Mouse (Mus musculus): ENCODE measurements around the gene Cramp1l.

Cramp1l gene

DNA sequence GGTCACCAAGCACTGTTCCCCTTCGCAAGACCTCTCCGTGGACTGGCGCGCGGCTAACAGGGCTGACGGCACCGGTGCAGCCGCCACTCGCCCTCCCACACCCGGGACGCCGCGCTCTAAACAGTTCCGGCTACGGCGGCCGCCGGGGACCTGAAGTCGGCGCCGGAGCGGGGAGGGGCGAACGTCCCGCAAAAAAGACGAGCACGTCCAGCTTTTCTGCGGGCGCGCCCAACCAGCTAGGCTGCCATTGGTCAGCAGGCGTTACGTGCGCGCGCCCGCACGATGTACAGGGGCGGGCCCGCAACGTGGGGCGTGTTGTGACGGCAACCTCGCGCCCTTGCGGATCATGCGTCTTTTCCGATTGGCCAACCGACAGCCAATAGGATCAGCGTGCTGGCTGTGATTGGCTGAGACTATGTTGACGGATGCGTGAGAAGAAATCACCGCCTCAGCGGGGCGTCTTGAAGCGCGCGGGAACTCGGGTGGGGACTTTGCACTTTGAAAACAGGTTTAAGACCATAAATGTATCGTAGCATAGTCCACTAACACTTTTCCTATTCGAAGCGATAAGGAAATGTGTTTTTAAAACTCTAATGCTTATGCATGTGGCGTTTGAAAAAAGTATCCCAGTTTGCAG lies at the start of gene Cramp1l, which contains the start of gene Ift140:
Gene Cramp1l (minus strand): TSS at position 134 of the 637 bp plus-strand sequence.
Gene Ift140 (plus strand): TSS at position 431 of the 637 bp plus-strand sequence.
- peak; percentile 99 for DNase-seq (ENCODE audit: low spot score)

- DNase-seq (ENCODE audit: low spot score): no peak
Observed at GRCm38 (mm10) chr17:25065189-25065588, 49.6 kb upstream of the Cramp1l start.

GRCm38 (mm10) chr17:25064351-25064750 lies 48.8 kb upstream of the Cramp1l start:
- DNase-seq (ENCODE audit: low spot score): no peak

DNA sequence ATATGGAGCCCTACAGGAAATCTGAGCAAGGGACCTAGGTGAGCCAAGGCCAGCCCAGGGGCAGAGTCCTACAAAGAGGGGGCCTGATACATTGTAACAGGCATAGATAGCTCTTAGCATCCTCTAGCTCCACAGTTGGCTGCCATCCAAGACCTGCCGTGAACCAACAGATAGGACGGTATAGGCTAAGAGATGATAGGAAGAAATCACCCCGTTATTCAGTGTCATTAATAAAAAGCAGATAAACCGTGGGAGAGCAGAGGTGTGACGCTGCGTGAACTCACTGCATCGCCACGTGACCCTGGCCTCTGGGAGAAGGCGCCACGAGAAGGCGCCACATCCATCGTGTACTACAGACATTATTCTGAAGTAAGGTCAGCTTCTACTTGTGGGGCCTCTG lies 48.3 kb upstream of the Cramp1l start:
- DNase-seq (ENCODE audit: low spot score): no peak

DNA sequence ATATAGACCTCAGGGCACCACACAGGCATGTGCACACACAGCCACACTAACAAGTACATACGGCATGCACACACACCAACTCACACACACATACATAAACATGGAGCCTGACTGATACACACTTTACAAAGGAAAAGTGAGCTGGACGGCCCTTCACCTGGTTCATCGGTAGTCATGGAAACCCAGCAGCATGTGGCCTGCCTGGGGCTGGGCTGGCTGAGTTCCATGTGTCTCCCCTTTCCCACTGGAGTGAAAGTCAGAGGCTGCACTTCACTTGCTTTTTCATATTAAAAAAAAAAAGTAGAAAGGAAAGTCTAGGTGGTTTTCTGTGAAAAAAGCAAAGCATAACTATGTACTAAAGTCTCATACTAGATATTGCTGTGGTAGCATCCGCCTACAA lies 47.7 kb upstream of the Cramp1l start:
- no peak for DNase-seq (ENCODE audit: low spot score)

DNA sequence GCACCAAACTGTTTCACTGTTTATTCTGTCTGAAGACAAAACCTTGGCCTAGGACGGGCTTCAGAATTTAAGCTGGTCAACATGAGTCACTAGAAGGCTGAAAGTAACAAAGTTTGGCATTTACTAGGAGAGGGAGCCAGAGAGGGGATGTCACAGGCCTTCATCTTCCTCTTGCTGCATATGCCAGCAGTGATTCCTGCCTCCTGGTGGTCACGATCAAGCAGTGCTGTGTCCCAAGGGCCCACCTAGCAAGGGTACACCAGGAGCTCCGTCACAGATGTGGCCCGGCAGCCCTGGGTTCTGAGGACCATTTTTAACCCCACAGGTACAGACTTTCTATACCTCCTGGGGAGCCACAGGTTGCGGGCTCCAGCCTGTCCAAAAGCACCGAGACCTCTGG lies 41.5 kb upstream of the Cramp1l start:
- no peak for DNase-seq (ENCODE audit: low spot score)

GRCm38 (mm10) chr17:25053274-25053673 lies 37.7 kb upstream of the Cramp1l start:
- no peak for DNase-seq (ENCODE audit: low spot score)

GRCm38 (mm10) chr17:25047143-25047542 lies 31.6 kb upstream of the Cramp1l start:
- no peak for DNase-seq (ENCODE audit: low spot score)

- no peak for DNase-seq (ENCODE audit: low spot score)
Observed at GRCm38 (mm10) chr17:25045281-25045680, 29.7 kb upstream of the Cramp1l start.

DNA sequence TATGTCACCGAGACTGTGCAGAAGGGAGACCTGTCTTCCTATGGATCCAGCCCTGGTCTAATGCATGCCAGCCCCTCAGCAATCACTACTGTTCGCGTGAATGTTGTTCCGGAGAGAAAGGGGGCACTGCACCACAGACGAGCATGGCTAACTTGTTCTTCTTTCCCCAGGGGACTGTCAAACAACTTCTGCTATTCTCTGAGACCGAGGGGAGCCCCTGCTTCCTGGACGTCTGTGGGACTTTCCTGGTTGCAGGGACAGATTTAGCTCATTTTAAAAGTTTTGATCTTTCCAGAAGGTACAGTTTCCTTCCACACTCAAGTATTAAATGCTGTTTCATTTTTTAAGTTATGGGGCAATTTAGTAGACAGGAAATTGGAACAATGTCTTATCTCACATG lies 29.3 kb upstream of the Cramp1l start:
- no peak for DNase-seq (ENCODE audit: low spot score)

DNA sequence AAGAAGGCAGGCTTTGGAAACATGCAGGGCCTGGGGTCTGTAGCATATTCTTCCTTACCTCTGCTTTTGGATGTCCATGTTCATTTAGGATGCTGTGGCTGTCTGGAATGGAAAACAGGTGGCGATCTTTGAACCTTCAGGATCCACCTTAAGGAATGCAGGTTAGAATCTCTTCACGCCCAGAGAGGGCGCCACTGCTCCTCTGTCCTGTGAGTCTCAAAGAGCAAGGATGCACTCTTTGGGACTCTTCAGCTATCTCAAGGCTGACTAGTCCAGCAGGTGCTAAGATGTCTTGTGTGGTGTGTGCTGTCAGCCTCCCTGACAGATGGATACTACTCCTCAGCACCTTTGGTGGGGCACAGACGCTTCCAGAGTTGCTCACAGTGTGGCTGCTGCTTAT lies 20.6 kb upstream of the Cramp1l start:
- no peak for DNase-seq (ENCODE audit: low spot score)

DNA sequence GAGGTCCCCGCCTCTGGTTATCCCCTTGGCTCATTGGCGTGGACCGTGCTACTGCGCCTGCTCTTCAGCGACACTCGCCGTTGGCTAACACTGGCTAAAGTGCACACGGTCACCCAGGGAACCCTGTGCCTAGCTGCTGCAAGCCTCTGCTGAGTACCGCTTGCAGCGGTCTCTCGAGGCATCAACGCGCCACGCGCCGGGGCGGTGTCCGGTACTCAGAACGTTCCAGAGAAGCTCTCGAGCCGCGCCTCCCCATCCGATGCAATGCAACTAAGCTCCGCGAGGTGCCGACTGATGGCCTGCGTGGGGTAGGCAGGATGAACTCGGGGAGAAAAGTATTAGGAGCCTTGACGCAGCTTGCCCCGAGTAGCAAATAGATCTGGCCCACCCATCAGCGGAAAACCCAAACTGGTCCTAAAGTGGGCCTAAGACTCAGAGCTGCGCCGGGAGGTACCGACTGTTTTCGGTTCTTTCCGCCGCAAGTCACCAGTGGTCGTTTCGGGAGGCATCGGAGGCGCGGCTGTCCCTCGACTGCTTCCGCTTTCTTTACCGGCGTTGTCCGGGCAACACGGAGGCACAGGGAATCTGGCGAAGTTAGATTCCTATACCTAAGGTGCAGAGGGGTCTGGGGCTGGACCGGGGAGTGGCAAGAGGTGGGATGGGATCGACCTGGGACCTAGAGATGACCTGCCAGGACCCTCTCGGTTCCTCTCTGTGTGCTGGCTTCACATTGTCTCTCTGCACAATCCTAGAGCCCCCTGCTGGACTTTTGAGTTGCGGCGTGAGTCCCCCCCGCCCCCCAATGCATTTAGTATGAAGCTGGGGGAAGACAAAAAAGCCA lies 924 bp upstream of the Cramp1l start:
- DNase-seq (ENCODE audit: low spot score): peak; percentile 25

- peak; percentile 37 for DNase-seq (ENCODE audit: low spot score)
Observed at GRCm38 (mm10) chr17:25014841-25015570, 582 bp downstream of the Cramp1l start.

- DNase-seq (ENCODE audit: low spot score): no peak
Observed at GRCm38 (mm10) chr17:25013606-25014501, 1.7 kb downstream of the Cramp1l start.

DNA sequence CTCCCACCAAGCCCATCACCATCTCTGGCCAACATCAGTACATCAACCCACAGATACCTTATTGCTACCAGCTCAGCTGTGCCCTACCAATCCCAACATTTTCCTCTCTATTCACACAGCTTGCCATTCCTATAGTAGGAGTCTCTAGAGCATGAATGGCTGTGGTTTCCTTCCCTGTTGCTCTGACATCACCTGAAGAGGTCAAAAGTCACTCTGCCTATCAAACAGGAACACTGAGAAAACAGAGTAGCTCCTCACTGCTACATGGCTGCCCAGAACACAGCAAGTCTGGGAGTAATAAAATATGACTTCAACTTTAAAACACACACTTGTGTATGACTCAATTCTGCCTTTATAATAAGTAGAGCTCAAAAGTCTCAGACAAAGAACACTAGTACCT lies 8.1 kb downstream of the Cramp1l start:
- no peak for DNase-seq (ENCODE audit: low spot score)

DNA sequence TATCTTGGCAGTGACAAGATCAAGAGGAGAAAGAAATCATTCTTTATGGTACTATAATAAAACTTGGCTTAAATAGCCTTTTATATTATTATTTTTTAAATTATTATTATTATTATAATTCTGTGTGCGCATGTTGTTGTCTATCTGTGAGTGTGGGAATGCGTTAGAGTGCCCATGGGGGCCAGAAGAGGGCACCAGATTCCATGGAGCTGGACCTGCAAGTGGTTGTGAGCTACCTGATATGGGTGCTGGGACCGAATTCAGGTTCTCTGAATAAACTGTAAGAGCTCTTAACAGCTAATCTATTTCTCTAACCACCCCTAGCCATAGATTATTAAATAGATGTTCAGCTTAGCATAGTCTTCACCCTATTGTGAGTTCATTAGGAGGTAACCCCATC lies 10.5 kb downstream of the Cramp1l start:
- no peak for DNase-seq (ENCODE audit: low spot score)

DNA sequence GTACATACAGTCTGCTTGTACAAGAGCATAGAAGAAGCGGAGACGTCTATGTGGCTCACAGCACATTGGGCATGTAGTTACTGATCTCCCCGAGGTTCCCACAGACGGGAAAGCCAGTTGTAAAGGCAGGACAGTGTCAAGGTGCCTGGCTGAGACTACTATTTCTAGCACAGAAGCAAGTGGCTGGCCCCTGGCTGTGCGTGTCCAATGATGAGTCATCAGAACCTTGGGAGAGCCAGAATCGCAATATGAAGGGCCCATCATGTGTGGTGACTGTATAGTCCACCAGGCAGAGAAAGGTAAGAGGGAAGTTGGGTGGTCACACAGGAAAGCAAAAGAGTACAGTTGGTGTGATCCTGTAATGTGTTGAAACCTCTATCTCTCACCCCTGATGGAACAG lies 20.9 kb downstream of the Cramp1l start:
- no peak for DNase-seq (ENCODE audit: low spot score)

DNA sequence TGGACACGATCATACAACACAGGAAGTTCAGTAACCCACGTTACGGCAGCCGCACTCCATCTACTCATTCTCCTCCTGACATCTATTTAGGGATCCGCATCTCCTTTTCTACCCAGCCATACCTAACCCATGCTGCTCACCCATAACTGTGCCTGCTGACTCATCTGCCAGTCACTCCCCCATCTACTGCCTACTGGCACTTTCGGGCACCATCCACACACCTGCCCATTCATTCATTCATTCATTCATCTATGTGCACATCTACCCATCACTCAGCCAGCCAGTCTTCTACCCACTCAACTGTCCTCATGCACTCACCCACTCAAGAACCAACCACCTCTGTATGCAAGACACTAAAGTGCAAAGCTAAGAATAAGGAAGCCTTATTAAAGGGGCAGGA lies 28.4 kb downstream of the Cramp1l start:
- no peak for DNase-seq (ENCODE audit: low spot score)

DNA sequence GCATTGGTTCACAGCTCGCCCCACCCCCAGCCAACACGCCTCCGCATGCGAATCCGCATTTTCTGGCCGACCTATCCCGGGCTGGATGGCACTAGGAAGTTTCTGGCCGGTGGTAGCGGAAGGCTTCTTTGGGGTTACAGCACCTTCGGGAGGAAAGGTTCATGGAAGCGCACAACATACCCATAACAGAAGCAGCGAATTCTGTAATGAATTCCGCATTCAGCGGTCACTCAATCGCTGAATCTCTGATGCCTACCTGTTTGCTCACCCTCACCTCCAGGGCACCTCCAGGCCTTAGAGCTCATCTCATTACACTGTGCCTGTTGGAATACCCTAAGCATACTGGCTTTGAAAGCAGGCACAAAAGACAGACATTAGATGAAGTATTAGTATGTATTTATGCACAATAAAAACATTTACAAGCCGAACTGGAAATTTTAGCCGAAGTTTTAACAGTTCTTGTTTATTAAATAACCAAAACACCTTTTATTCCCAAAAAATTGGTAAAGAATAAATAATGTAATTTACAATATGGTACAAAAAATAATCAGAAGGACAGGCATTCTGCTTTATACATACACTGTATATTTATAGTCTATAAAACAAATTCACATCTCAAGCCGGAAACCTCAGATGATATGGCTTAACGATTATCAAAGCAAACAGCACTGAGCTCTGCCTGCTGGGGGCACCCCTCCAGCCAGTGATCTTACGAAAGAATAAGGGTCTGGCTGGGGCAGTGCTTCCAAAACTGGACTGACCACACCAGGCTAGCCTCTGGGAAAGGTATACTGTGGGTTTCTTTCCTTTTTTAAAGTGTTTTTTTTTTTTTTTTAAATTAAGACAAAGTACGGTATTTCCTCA lies 54.5 kb downstream of the Cramp1l start:
- DNase-seq (ENCODE audit: low spot score): no peak

GRCm38 (mm10) chr17:24960135-24960851 lies 55.3 kb downstream of the Cramp1l start, which contains the start of gene Jpt2:
Gene Jpt2 (minus strand): TSS chr17:24960689.
- DNase-seq (ENCODE audit: low spot score): peak; percentile 98
